29 mouse cellular contexts compared by ENCODE assay signal in the genomic region with DNA sequence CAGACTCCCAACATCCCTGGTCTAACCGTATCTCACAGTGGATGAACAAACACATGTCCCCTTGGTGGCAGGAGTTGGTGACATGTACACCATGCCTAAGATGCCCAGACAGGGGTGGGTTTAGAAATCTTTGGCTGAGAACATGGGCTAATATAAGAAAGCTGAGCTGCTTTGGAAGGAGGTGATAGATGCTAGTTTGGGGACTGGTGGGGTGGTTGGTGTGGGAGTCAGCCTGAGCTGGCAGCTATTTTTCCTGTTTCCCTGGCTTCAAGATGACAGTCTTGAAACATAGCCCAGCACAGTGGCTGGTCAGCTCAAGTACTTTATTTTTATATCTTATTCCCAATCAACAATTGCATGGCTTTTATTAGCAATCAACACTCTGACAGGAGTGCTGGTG.
DNase-seq lines count a peak whose midpoint lies in the region; TF ChIP-seq lines count a peak whose summit lies in the region.
"Had no signal": no experiment of that assay in that cellular context is flagged by ENCODE, and none has a peak within 500 bp of the region (broad histone marks: within the 10 kb centered on the region; RNA-seq: fewer than 3 reads in every experiment).

No protein-coding gene starts in this region.

- 95% methylated on average over 1 of the region's 1 CpGs for WGBS in thymus, adult 2 months

- DNase-seq in layer of hippocampus, adult 9-11 months = peak; percentile 12
- no peak for DNase-seq in layer of hippocampus, postnatal 10 days (ENCODE audit: low spot score in 2 of 2)
- DNase-seq in left cerebral cortex, adult 9 months (ENCODE audit: low spot score in 2 of 2) = peak; percentile 28 to 38
- DNase-seq in left cerebral cortex, postnatal 4 days = no peak
- peak; percentile 77 for DNase-seq in brain, adult 2 months (ENCODE audit: low read depth, low spot score)
- DNase-seq in left cerebral cortex, postnatal 36 days (ENCODE audit: low spot score in 2 of 2) = peak; percentile 28 to 49
- no peak for DNase-seq in heart, adult 18-20 months
- no peak for DNase-seq in thymus, adult 2 months
- DNase-seq: adrenal gland, adult 2 months; adrenal gland, postnatal 14 days; cerebellum, adult 11-12 months; cerebellum, adult 8-10 months; cerebellum, postnatal 10 days; cerebellum, postnatal 36 days; embryo, embryonic 11 days; gastrocnemius, adult 2 months; gastrocnemius, postnatal 14 days; heart, adult 11 months; heart, postnatal 10 days; heart, postnatal 36 days had no signal

- H3K36me3 ChIP-seq in thymus, adult 2 months (ENCODE audit: control insufficient read depth, insufficient read depth, low read length) = no peaks in the 10 kb centered on the region
- H3K36me3 ChIP-seq: embryonic facial prominence, embryonic 10.5 days; embryonic facial prominence, embryonic 13.5 days; forebrain, embryonic 10.5 days; heart, embryonic 12.5 days; heart, embryonic 15.5 days; hindbrain, embryonic 10.5 days; hindbrain, embryonic 13.5 days had no signal

- no peak overlapping the region for H3K4me3 ChIP-seq in thymus, adult 2 months (ENCODE audit: control insufficient read depth, insufficient read depth, low read length)
- H3K4me3 ChIP-seq: embryonic facial prominence, embryonic 10.5 days; embryonic facial prominence, embryonic 13.5 days; erythroblast, embryonic 14.5 days; forebrain, embryonic 10.5 days; forebrain, embryonic 13.5 days; gastrocnemius, adult 2 months; heart, embryonic 12.5 days; heart, embryonic 15.5 days; hindbrain, embryonic 10.5 days; hindbrain, embryonic 13.5 days had no signal

- no peaks in the 10 kb centered on the region; the same call in 1 of the 2 replicates for H3K27me3 ChIP-seq in thymus, adult 2 months (ENCODE audit: control insufficient read depth, insufficient read depth, low read length)
- H3K27me3 ChIP-seq: embryonic facial prominence, embryonic 13.5 days; forebrain, embryonic 13.5 days; heart, embryonic 12.5 days; hindbrain, embryonic 13.5 days had no signal

- H3K4me1 ChIP-seq in thymus, adult 2 months (replicated peaks; ENCODE audit: control insufficient read depth, insufficient read depth, low read length) = no peaks in the 10 kb centered on the region
- H3K4me1 ChIP-seq: embryonic facial prominence, embryonic 10.5 days; embryonic facial prominence, embryonic 13.5 days; forebrain, embryonic 10.5 days; forebrain, embryonic 13.5 days; heart, embryonic 12.5 days; heart, embryonic 15.5 days; hindbrain, embryonic 13.5 days had no signal

- intact Hi-C loops in left cerebral cortex, postnatal 4 days (cut with DNase I) = no loop called here
- intact Hi-C loops in left cerebral cortex, postnatal 36 days (cut with DNase I) = no loop called here

- no peak overlapping the region for H3K27ac ChIP-seq in thymus, adult 2 months (ENCODE audit: control insufficient read depth, insufficient read depth, low read length)
- H3K27ac ChIP-seq: embryonic facial prominence, embryonic 10.5 days; embryonic facial prominence, embryonic 13.5 days; forebrain, embryonic 10.5 days; forebrain, embryonic 13.5 days; gastrocnemius, adult 2 months; heart, embryonic 15.5 days; hindbrain, embryonic 10.5 days; hindbrain, embryonic 13.5 days had no signal

- no peak for TF ChIP-seq POLR2A in thymus, adult 2 months (IDR thresholded peaks at IDR 0.05; ENCODE audit: control insufficient read depth, extremely low read depth, insufficient read depth, low read length, poor library complexity)

- TF ChIP-seq CTCF in thymus, adult 2 months (IDR thresholded peaks at IDR 0.05; ENCODE audit: borderline replicate concordance, control insufficient read depth, extremely low read depth, insufficient read depth, low read length, poor library complexity) = no peak

Comparison
In these comparisons a context has a peak if more than half of its experiments do, and no peak if none do; other contexts are left out.
1. DNase-seq: peak in layer of hippocampus, adult 9-11 months (single experiment), left cerebral cortex, adult 9 months (2 of 2), brain, adult 2 months (single experiment) and left cerebral cortex, postnatal 36 days (2 of 2); none in layer of hippocampus, postnatal 10 days (0 of 2), left cerebral cortex, postnatal 4 days (single experiment), heart, adult 18-20 months (0 of 2) and thymus, adult 2 months (single experiment).